Mouse (Mus musculus) neural tube, embryonic 15.5 days (tissue): ENCODE data around the gene Agtrap. TPM values are rescaled to one million over a fixed set of nuclear protein-coding genes. Genes with fewer than 3 reads are reported as not detected.
A peak's percentile ranks its signal among the peaks of the same experiment; 100 is the strongest.

ENCODE experiments used
- ATAC-seq: fragments of 200-750 bp; cut with Nextera tagmentation; 2 replicates; pipeline ENCODE4 v1.8.0; 2017; ENCODE audit warnings: mild to moderate bottlenecking, moderate TSS enrichment, moderate library complexity; ENCODE audit not compliant: low FRiP score
- H3K27ac ChIP-seq: fragments of 300-500 bp; sonication (generic); replicated peaks from 2 replicates; pipeline ENCODE4 v1.5.1; 2015; ENCODE audit warnings: mild to moderate bottlenecking, inconsistent platforms
- H3K27me3 ChIP-seq: fragments of 300-500 bp; sonication (generic); replicated peaks from 2 replicates; pipeline ENCODE4 v1.6.1; 2015; ENCODE audit warnings: inconsistent platforms
- H3K36me3 ChIP-seq: fragments of 300-500 bp; sonication (generic); 2 replicates; pipeline ENCODE4 v1.6.1; 2015; ENCODE audit warnings: inconsistent platforms
- H3K4me1 ChIP-seq: fragments of 300-500 bp; sonication (generic); 2 replicates; pipeline ENCODE4 v1.6.1; 2015; ENCODE audit warnings: inconsistent platforms
- H3K4me2 ChIP-seq: fragments of 300-500 bp; sonication (generic); 2 replicates; pipeline ENCODE4 v1.6.1; 2015; ENCODE audit warnings: inconsistent platforms, mild to moderate bottlenecking, moderate library complexity
- H3K4me3 ChIP-seq: fragments of 300-500 bp; sonication (generic); replicated peaks from 2 replicates; pipeline ENCODE4 v1.5.1; 2015; ENCODE audit warnings: mild to moderate bottlenecking, inconsistent platforms
- H3K9ac ChIP-seq: fragments of 300-500 bp; sonication (generic); replicated peaks from 2 replicates; pipeline ENCODE4 v1.6.1; 2015; ENCODE audit warnings: mild to moderate bottlenecking, inconsistent platforms
- H3K9me3 ChIP-seq: fragments of 300-500 bp; sonication (generic); replicated peaks from 2 replicates; pipeline ENCODE4 v1.6.1; 2016; ENCODE audit warnings: inconsistent platforms
- WGBS: fragments of 180-500 bp; shearing (Covaris S2); methylation state at CpG from one replicate; pipeline ENCODE4 v1.1.7; 2015; ENCODE audit warnings: mixed read lengths; 5-methylcytosine and 5-hydroxymethylcytosine counted together
- polyA plus RNA-seq: library from polyadenylated mRNA; unstranded; fragments of >200 nt; fragmentation: Nextera tagmentation; extraction: Ambion mirVana; gene quantifications from 2 replicates; pipeline ENCODE4 v1.2.1, GENCODE M21; 2015

The Agtrap gene
- 5.2 and 10.4 TPM in 2 replicates for polyA plus RNA-seq

- peak within 1 kb of the TSS; percentile 56 for H3K4me3 ChIP-seq
- peak within 1 kb of the TSS; percentile 52 for H3K9ac ChIP-seq
- no peaks in the 10 kb centered on the region for H3K36me3 ChIP-seq
- 4% methylated on average over 34 of the region's 34 CpGs for WGBS
- peak; percentile 92 for ATAC-seq
- H3K27me3 ChIP-seq: no peaks in the 10 kb centered on the region
- H3K9me3 ChIP-seq: no peaks in the 10 kb centered on the region
- H3K4me2 ChIP-seq: peak within 1 kb of the TSS; percentile 83
- H3K27ac ChIP-seq: peak within 1 kb of the TSS; percentile 70
- H3K4me1 ChIP-seq: peaks cover 37% of the 10 kb centered on the region
These were observed at the start of gene Agtrap for GRCm38 (mm10) chr4:148087907-148088527. TSS of gene Agtrap (minus strand) at chr4:148088031.

- no peaks in the 10 kb centered on the region for H3K27me3 ChIP-seq
- peaks cover 25% of the 10 kb centered on the region for H3K4me1 ChIP-seq
- H3K9me3 ChIP-seq: no peaks in the 10 kb centered on the region
- H3K27ac ChIP-seq: no peak overlapping the region
- no peak for ATAC-seq
- no peak overlapping the region for H3K4me3 ChIP-seq
- 66% methylated on average over 8 of the region's 8 CpGs for WGBS
- H3K4me2 ChIP-seq: no peak overlapping the region
- H3K36me3 ChIP-seq: no peaks in the 10 kb centered on the region
- no peak overlapping the region for H3K9ac ChIP-seq
These were observed 49.7 kb upstream of the Agtrap start for GRCm38 (mm10) chr4:148137503-148137902.

- H3K9me3 ChIP-seq: no peaks in the 10 kb centered on the region
- H3K27ac ChIP-seq: no peak overlapping the region
- H3K36me3 ChIP-seq: no peaks in the 10 kb centered on the region
- peaks cover 35% of the 10 kb centered on the region for H3K4me1 ChIP-seq
- no peak for ATAC-seq
- no peak overlapping the region for H3K4me3 ChIP-seq
- H3K9ac ChIP-seq: no peak overlapping the region
- no peak overlapping the region for H3K4me2 ChIP-seq
- 90% methylated on average over 8 of the region's 8 CpGs for WGBS
- H3K27me3 ChIP-seq: no peaks in the 10 kb centered on the region
These were observed 47.2 kb upstream of the Agtrap start for GRCm38 (mm10) chr4:148134988-148135387.

- peak; percentile 53 for ATAC-seq
- peak overlapping the region; percentile 78 for H3K9ac ChIP-seq
- H3K4me3 ChIP-seq: peak overlapping the region; percentile 61
- WGBS: 0% methylated on average over 21 of the region's 21 CpGs
- H3K9me3 ChIP-seq: no peaks in the 10 kb centered on the region
- peak overlapping the region; percentile 87 for H3K27ac ChIP-seq
- H3K4me1 ChIP-seq: peaks cover 44% of the 10 kb centered on the region
- H3K4me2 ChIP-seq: peak overlapping the region; percentile 68
- H3K36me3 ChIP-seq: no peaks in the 10 kb centered on the region
- no peaks in the 10 kb centered on the region for H3K27me3 ChIP-seq
These were observed 43.8 kb upstream of the Agtrap start for GRCm38 (mm10) chr4:148131497-148132081.

- WGBS: under 1% methylated on average over 73 of the region's 87 CpGs
- peaks cover 46% of the 10 kb centered on the region for H3K4me1 ChIP-seq
These were observed 43.0 kb upstream of the Agtrap start, which contains the start of gene Draxin for GRCm38 (mm10) chr4:148130561-148131413. TSS of gene Draxin (minus strand) at chr4:148130698.

GRCm38 (mm10) chr4:148130133-148130532 lies 42.3 kb upstream of the Agtrap start, which contains the start of gene Mad2l2:
TSS of gene Mad2l2 (plus strand) at chr4:148130384.
- Histone ChIP-seq H3K36me3 (no peaks in the 10 kb centered on the region), H3K4me1 (peaks cover 46% of the 10 kb centered on the region), H3K4me2 (peak within 1 kb of the TSS; percentile 68), H3K27me3 (no peaks in the 10 kb centered on the region), H3K9ac (peak within 1 kb of the TSS; percentile 78), H3K4me3 (peak within 1 kb of the TSS; percentile 61), H3K9me3 (no peaks in the 10 kb centered on the region), H3K27ac (peak within 1 kb of the TSS; percentile 87)
- no peak; the same call in none of the 2 replicates for ATAC-seq
- WGBS: under 1% methylated on average over 18 of the region's 18 CpGs

More at GRCm38 (mm10) chr4:148130561-148131413, 43.0 kb upstream of the Agtrap start, which contains the start of gene Draxin:
- Histone ChIP-seq H3K36me3 (no peaks in the 10 kb centered on the region), H3K27ac (peak within 1 kb of the TSS; percentile 87), H3K9me3 (no peaks in the 10 kb centered on the region), H3K27me3 (no peaks in the 10 kb centered on the region), H3K4me2 (peak within 1 kb of the TSS; percentile 68), H3K9ac (peak within 1 kb of the TSS; percentile 78), H3K4me3 (peak within 1 kb of the TSS; percentile 61)
- ATAC-seq: peak; percentile 84

- H3K4me1 ChIP-seq: peaks cover 46% of the 10 kb centered on the region
- peak overlapping the region; percentile 87 for H3K27ac ChIP-seq
- no peaks in the 10 kb centered on the region for H3K9me3 ChIP-seq
- H3K36me3 ChIP-seq: no peaks in the 10 kb centered on the region
- peak overlapping the region; percentile 78; the same call in 1 of the 2 replicates for H3K9ac ChIP-seq
- 56% methylated on average over 2 of the region's 2 CpGs for WGBS
- H3K4me2 ChIP-seq: peak overlapping the region; percentile 68
- no peaks in the 10 kb centered on the region for H3K27me3 ChIP-seq
- ATAC-seq: no peak
- peak overlapping the region; percentile 61 for H3K4me3 ChIP-seq
These were observed 40.8 kb upstream of the Agtrap start for GRCm38 (mm10) chr4:148128672-148129071.

GRCm38 (mm10) chr4:148128241-148128640 lies 40.4 kb upstream of the Agtrap start:
- H3K9ac ChIP-seq: no peak overlapping the region
- 41% methylated on average over 1 of the region's 1 CpGs for WGBS
- peaks cover 46% of the 10 kb centered on the region for H3K4me1 ChIP-seq

GRCm38 (mm10) chr4:148122694-148123066 lies 34.8 kb upstream of the Agtrap start:
- WGBS: 50% methylated on average over 3 of the region's 3 CpGs
- ATAC-seq: no peak

More at GRCm38 (mm10) chr4:148128241-148128640, 40.4 kb upstream of the Agtrap start:
- Histone ChIP-seq H3K9me3 (no peaks in the 10 kb centered on the region), H3K27me3 (no peaks in the 10 kb centered on the region), H3K4me3 (peak overlapping the region; percentile 61; the same call in 1 of the 2 replicates), H3K27ac (peak overlapping the region; percentile 87), H3K4me2 (peak overlapping the region; percentile 68), H3K36me3 (no peaks in the 10 kb centered on the region)
- no peak for ATAC-seq

GRCm38 (mm10) chr4:148121982-148122693 lies 34.3 kb upstream of the Agtrap start:
- Histone ChIP-seq H3K9ac (no peak overlapping the region), H3K27ac (peak overlapping the region; percentile 81), H3K4me1 (peaks cover 30% of the 10 kb centered on the region), H3K4me3 (no peak overlapping the region), H3K36me3 (no peaks in the 10 kb centered on the region), H3K27me3 (no peaks in the 10 kb centered on the region), H3K4me2 (no peak overlapping the region), H3K9me3 (no peaks in the 10 kb centered on the region)
- peak; percentile 61 for ATAC-seq
- WGBS: 15% methylated on average over 6 of the region's 6 CpGs

More at GRCm38 (mm10) chr4:148122694-148123066, 34.8 kb upstream of the Agtrap start:
- Histone ChIP-seq H3K9ac (no peak overlapping the region), H3K9me3 (no peaks in the 10 kb centered on the region), H3K4me3 (no peak overlapping the region), H3K4me2 (no peak overlapping the region), H3K4me1 (peaks cover 30% of the 10 kb centered on the region), H3K27ac (peak overlapping the region; percentile 81), H3K27me3 (no peaks in the 10 kb centered on the region), H3K36me3 (no peaks in the 10 kb centered on the region)

- no peak overlapping the region for H3K9ac ChIP-seq
- 66% methylated on average over 4 of the region's 4 CpGs for WGBS
- peak; percentile 57 for ATAC-seq
- no peaks in the 10 kb centered on the region for H3K36me3 ChIP-seq
- no peak overlapping the region for H3K4me3 ChIP-seq
- no peaks in the 10 kb centered on the region for H3K9me3 ChIP-seq
- H3K4me1 ChIP-seq: peaks cover 24% of the 10 kb centered on the region
- H3K27ac ChIP-seq: peak overlapping the region; percentile 81
- H3K4me2 ChIP-seq: no peak overlapping the region
- H3K27me3 ChIP-seq: no peaks in the 10 kb centered on the region
These were observed 33.5 kb upstream of the Agtrap start for GRCm38 (mm10) chr4:148121362-148121761.
